Mouse (Mus musculus): ENCODE data around the gene Kcnk16.

DNA sequence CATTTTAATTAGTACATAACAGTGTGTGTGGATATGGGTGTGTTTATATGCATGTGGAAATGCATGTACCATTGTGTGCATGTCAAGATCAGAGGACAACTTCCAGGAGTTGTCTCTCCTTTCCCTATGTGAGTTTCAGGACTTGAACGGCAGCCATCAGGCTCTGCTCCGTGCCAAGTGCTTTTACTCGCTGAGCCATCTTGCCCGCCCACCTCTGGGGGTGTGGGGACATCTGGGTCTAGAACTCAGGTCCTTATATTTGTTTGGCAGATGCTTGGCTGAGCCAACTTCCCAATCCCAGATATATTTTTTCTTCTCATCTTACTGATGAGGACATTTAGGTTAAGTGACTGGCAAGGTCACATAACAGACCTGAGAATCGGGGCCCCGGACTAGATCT is 578 bp downstream of the Kcnk16 start:
- no peak for TF ChIP-seq CTCF (IDR thresholded peaks at IDR 0.05)
- no peak for TF ChIP-seq EP300 (IDR thresholded peaks at IDR 0.05)

Measured in lung, postnatal 0 days (tissue).